Mouse (Mus musculus) cerebellum, adult 2 months (tissue): Measurements from ENCODE around the gene Gucd1.

ENCODE experiments used
- CTCF ChIP-seq: fragments of 200-500 bp; IDR thresholded peaks from 2 replicates; pipeline ENCODE4 v1.5.1; 2011; ENCODE audit warnings: low read depth, mild to moderate bottlenecking, control low read depth, low read length, moderate library complexity, borderline replicate concordance; ENCODE audit not compliant: insufficient read depth
- POLR2A ChIP-seq: fragments of 200-500 bp; IDR thresholded peaks from 2 replicates; pipeline ENCODE4 v1.6.1; 2011; ENCODE audit warnings: low read length, control low read depth, borderline replicate concordance; ENCODE audit not compliant: insufficient read depth

GRCm38 (mm10) chr10:75484066-75484465 lies 33.7 kb downstream of the Gucd1 start:
- no peak for TF ChIP-seq CTCF
- TF ChIP-seq POLR2A, result no peak
